Mouse (Mus musculus) kidney, adult 11 months (tissue): Measurements from ENCODE around the gene Camk1d.
"Not testable (repeated sequence)": the region's sequence is repeated elsewhere in the genome, so short reads cannot be mapped to it uniquely, and the experiment has no call there.

ENCODE experiments used
- DNase-seq: peaks from one replicate; pipeline ENCODE4 v3.0.0; 2022

The Camk1d gene

GRCm38 (mm10) chr2:5314530-5315166 is 399.7 kb downstream of the Camk1d start:
- no peak for DNase-seq

DNA sequence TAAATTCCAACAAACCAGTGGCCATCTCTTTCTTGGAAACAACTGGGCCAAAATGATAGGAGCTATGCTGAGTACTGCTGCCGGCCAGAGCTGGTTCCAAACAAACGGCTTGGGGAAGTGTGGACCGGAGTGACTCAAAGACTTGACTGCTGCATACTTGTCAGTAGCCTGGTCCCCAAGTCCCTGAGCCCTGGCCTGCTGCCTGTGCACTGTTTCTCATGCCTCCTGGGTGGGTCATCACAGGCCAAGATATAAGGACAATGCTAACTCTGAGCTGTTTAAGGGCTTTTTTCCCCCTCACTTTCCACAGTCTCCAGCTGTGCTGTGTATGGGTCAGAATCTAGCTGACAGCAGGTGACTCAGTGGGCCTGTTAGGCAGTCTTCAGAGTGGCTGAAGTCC is 409.2 kb downstream of the Camk1d start:
- DNase-seq, result no peak

GRCm38 (mm10) chr2:5304451-5304850 is 409.9 kb downstream of the Camk1d start:
- DNase-seq, result no peak

DNA sequence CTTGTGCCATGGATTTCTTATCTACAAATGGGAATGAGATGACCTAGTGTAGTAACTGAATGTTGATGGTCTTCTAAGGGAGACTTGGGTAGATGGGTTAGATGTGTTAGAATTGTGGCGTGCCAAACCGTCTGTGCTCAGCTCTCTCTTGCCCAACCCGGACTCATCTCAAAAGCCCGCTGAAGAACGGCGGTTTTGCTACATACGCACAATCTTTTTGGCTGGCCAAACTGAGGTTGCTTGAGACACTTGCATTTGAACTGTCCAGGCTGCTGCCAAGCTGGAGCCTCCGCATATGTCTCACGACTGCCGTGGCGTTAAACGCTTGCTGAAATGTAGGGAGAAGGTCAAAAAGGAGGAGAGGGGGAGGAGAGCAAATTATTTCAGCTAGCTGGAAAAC is 413.0 kb downstream of the Camk1d start:
- DNase-seq, result no peak

DNA sequence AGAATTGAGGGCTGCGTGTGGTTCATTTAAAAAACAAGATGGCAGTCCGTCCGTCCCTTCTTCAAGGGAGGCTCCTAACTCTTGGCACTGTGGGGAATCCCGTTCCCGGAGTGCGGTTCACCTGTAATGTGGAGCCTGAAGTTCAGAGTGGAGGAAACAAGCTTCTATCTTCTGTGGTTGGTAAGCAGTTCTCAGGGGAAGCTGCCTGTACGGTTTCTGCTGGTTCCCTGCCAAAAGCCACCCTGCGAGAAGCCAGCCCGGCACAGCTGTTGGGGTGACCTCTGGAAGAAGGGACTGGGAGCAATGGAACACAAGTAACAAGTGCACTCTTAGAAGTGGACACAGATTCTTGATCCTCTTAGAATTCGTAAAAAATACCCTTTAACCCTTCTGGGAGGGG is 416.2 kb downstream of the Camk1d start:
- peak; percentile 53 for DNase-seq

- DNase-seq, result no peak
These were observed 417.4 kb downstream of the Camk1d start for GRCm38 (mm10) chr2:5296749-5297545.

DNA sequence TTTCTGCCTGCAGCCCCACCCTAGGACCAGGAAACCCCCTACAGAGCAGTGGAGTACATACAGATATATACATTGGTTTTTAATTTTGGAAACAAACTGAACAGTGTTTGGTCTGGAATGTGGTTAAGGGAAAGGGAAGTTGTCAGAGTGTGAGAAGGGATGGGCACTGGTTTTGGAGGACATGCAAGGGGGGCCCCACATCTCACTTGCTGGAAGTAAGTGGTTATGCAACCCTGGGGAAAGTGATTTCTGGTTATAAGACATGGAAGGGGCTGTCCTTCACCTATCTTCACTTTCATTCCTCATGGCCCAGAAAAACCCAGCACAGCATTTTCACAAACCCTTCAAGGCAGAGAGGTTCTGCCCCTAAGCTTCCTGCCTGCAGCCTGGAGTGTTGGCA is 419.2 kb downstream of the Camk1d start:
- no peak for DNase-seq

- DNase-seq, result no peak
These were observed 419.9 kb downstream of the Camk1d start for GRCm38 (mm10) chr2:5294451-5294850.

DNA sequence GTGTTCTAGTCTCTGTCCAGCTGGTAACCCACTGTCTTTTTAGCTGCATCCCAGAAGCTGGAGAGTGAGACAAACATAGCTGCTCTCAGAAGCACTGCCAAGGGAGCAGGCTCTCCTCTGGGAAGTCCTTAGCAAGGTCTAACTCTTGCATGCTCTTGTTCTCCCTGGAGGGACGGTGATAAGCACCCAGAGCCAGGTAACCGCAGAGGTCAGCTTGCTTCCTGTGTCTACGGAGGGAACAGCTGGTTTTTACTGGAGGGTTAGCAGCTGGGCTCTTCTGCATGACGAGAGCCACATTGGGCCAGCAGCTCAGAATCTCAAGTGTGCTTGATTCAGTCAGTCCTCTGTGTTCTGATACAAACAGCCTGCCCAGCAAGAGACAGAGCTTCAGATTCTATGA is 425.7 kb downstream of the Camk1d start:
- DNase-seq, result no peak

- no peak for DNase-seq
These were observed 427.3 kb downstream of the Camk1d start for GRCm38 (mm10) chr2:5287044-5287380.

DNA sequence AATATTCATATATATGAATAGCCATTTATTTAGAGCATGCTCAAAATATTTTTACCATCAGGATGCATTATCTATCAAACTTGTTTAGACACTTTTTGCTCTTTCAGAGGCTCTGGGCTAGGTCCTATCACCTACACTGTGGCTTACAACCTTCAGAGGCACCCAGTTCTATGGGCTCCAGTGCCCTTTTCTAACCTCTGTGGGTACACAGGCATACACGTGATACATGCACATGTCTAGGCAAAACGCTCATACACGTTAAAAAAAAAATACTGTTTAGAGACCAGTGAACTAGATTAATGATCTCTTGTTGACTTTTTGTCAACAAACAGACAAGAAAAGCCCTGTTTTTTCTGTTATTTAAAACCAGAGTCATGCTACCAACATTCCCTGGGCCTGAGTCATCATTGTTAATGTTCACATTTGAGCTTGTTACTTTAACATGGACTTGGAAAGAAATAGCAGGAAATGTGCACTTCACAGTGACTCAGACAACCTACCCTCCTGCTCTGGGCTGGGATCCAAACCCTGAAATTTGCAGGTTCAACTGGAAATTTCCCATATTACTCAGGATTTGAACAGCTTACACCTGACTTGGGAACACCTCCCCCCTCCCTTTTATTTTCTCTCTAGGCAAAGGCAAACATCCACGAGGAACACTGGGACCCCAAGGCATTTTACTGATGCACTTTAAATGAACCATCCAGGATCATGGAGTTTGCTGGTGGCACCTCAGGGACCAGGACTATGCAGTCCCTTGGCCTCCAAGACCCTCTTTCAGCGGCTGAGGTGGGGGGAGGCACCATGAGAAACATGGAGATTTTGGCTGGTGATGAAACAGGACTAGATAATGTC is 427.9 kb downstream of the Camk1d start:
- peak; percentile 61 for DNase-seq

DNA sequence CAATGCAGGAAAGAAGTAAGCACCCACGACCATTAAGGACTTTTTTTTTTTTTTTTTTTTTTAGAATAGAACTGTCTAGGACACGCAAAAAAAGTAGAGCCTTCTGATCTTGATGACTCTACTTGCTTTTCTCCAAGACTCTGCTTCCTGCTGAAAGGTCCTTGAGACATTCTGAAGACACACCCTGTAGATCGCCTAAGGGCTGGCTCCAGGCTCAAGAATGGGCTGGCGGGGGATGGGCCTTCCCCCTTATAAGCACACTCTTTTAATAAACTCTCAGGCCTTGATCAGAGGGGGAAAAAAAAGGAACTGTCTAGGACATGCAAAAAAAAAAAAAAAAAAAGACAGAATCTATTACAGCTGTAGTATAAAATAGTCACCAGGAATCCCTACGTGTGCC is 430.0 kb downstream of the Camk1d start:
- no peak for DNase-seq

DNA sequence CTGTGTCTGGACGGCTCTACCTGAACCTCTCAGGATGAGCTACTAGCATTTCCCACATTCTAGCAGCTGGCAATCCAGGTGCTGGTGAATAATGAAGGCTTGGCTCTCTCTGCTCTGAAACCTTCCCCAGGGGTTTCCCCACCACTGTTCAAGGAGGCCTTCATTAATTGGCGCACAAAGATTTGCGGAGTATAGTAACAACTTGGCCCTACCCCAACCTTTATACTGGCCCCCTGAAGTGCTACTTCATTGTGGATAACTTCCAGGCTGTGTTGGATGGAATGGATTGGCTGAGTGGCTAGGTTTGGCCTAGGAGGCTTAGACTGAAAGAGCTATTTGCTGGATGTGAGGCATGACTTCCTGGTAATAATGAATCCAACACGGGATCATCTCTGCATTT is 431.7 kb downstream of the Camk1d start:
- DNase-seq, result no peak

DNA sequence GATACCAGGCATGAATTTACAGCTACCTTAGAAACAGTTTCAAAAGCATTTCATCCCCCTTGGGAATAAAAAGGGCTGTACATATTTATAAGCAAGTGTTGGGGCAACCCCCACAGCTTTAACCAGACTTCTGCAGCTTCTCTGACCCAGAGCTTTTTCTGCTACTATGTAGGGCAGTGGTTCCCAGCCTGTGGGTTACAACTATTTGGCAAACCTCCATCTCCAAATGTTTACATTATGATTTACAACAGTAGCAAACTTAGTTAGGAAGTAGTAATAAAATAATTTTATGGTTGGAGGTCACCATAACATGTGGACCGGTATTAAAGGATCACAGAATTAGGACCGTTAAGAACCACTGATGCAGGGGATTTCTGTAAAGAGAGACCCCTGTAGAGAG is 446.3 kb downstream of the Camk1d start:
- no peak for DNase-seq

DNA sequence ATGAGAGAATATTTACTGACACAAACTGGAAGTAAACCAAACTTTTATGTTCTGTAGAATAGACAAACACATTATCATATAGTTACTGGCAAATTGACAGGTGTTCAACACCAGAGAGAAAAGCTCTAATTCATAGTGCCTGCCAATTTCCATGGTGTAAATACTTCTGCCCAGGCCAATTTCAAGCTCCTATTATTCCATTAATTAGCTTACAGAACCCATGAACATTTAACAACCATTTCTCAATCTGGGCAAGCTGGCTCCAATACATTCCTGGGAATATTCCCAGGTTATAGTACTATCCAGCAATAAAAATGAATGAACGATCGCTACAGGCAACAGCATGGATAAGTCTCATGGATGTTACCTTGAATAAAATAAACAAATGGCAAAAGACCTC is 452.0 kb downstream of the Camk1d start:
- DNase-seq, result no peak

- no peak for DNase-seq
These were observed 456.1 kb downstream of the Camk1d start for GRCm38 (mm10) chr2:5258250-5258649.

DNA sequence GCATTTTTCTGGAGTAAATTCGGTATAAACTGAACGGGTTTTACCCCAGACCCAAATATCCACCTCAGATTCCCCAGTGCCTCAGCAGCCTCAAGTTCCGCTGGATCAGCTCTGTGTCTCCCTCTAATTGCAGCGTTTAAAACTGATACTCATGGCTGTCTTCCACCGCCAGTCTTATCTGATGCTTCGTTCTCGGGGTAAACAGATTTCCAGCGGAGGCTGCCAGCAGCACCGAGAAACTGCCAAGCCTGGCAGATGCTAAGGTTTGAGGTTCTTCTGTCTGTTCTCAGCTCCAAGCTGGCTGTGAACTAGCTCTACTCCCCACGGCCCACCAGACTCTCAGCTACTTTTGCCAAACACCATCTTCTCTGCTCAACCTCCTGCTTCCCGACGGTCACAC is 464.3 kb downstream of the Camk1d start:
- no peak for DNase-seq

- DNase-seq, result not testable (repeated sequence)
These were observed 465.1 kb downstream of the Camk1d start for GRCm38 (mm10) chr2:5249199-5249598.
